Mouse (Mus musculus): ENCODE results near the gene Hdac5.
A peak's percentile ranks its signal among the peaks of the same experiment; 100 is the strongest.

GRCm38 (mm10) chr11:102248630-102249230, 18.8 kb upstream of the Hdac5 start, which contains the start of gene BC030867:
- TF ChIP-seq CTCF (IDR thresholded peaks at IDR 0.05; ENCODE audit: extremely low read depth, insufficient read depth, low read length) (peak; percentile 60), POLR2A (IDR thresholded peaks at IDR 0.05; ENCODE audit: extremely low read depth, insufficient read depth, low read length) (no peak)
